Mouse (Mus musculus) embryonic facial prominence, embryonic 13.5 days (tissue): Measurements from ENCODE around the gene Clstn2. TPM values are rescaled to one million over a fixed set of nuclear protein-coding genes. Genes with fewer than 3 reads are reported as not detected.

Experiments used
- ATAC-seq: fragments of 200-750 bp; cut with Nextera tagmentation; 2 replicates; pipeline ENCODE4 v1.8.0; 2017; ENCODE audit warnings: low read depth; ENCODE audit not compliant: insufficient number of reproducible peaks, insufficient read depth, low FRiP score, low TSS enrichment
- H3K27ac ChIP-seq: fragments of 300-500 bp; sonication (generic); 2 replicates; pipeline ENCODE4 v1.5.1; 2015; ENCODE audit warnings: moderate library complexity, mild to moderate bottlenecking, inconsistent platforms
- H3K27me3 ChIP-seq: fragments of 300-500 bp; sonication (generic); 2 replicates; pipeline ENCODE4 v1.6.1; 2015; ENCODE audit warnings: mild to moderate bottlenecking, inconsistent platforms
- H3K36me3 ChIP-seq: fragments of 300-500 bp; sonication (generic); 2 replicates; pipeline ENCODE4 v1.6.1; 2015; ENCODE audit warnings: mild to moderate bottlenecking, inconsistent platforms
- H3K4me1 ChIP-seq: fragments of 300-500 bp; sonication (generic); 2 replicates; pipeline ENCODE4 v1.6.1; 2015; ENCODE audit warnings: inconsistent platforms
- H3K4me2 ChIP-seq: fragments of 300-500 bp; sonication (generic); 2 replicates; pipeline ENCODE4 v1.6.1; 2015; ENCODE audit warnings: moderate library complexity, mild to moderate bottlenecking, inconsistent platforms
- H3K4me3 ChIP-seq: fragments of 300-500 bp; sonication (generic); 2 replicates; pipeline ENCODE4 v1.5.1; 2015; ENCODE audit warnings: mild to moderate bottlenecking, inconsistent platforms
- H3K9ac ChIP-seq: fragments of 300-500 bp; sonication (generic); 2 replicates; pipeline ENCODE4 v1.6.1; 2015; ENCODE audit warnings: mild to moderate bottlenecking, inconsistent platforms
- H3K9me3 ChIP-seq: fragments of 300-500 bp; sonication (generic); 2 replicates; pipeline ENCODE4 v1.6.1; 2016; ENCODE audit warnings: inconsistent platforms
- WGBS: fragments of 180-500 bp; shearing (Covaris S2); methylation state at CpG from one replicate; pipeline ENCODE4 v1.1.7; 2015; ENCODE audit warnings: mixed read lengths; 5-methylcytosine and 5-hydroxymethylcytosine counted together
- polyA plus RNA-seq: library from polyadenylated mRNA; unstranded; fragments of >200 nt; fragmentation: Nextera tagmentation; extraction: Ambion mirVana; gene quantifications from 2 replicates; pipeline ENCODE4 v1.2.1, GENCODE M21; 2015

Clstn2 gene
- polyA plus RNA-seq, 1 experiment from 2014 or later, result 1.8 TPM

DNA sequence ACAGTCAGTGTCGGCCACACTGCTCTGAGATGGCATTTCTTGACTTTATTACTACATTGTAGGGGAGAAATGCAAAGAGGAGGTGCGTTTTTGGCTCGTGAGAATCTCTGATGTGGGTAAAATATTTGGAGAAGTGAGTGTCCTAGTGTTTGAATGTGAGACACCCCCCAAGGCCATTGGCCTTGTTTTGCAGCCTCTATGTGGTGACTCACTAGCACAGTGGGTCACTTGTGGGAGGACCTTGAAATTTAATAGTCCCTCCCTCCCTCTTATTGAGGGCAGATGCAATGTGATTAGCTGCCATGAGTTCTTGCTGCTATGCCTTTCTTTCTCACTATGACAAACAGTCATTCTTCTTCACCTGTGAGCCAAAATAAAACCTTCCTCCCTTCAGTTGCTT is 374.2 kb downstream of the Clstn2 start:
- Histone ChIP-seq H3K9me3 (no peaks in the 10 kb centered on the region; the same call in 1 of the 2 replicates), H3K27ac (no peak overlapping the region), H3K27me3 (no peaks in the 10 kb centered on the region), H3K36me3 (no peaks in the 10 kb centered on the region), H3K9ac (no peak overlapping the region), H3K4me2 (no peak overlapping the region), H3K4me1 (no peaks in the 10 kb centered on the region), H3K4me3 (no peak overlapping the region)
- ATAC-seq, result no peak
- 73% methylated on average over 3 of the region's 3 CpGs for WGBS

DNA sequence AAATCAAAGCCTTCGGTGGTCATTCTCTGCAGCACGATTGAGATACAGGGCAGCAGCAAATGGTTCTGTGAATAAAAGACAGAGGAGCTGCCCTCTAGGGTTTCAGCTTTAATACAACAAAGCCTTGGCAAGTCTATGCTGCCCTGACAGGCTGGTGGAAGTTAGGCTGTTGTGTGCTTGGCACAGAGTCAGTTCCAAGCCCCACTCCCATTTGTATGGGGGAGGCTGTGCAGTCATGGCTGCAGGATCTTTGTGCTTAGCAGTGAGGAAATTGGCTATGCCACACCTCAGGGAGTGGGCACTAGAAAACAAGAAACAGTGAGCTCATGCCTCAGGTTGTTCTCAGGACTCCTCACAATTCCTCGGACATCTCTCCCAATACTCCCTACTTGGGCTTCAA is 384.6 kb downstream of the Clstn2 start:
- 67% methylated on average over 3 of the region's 3 CpGs for WGBS
- no peak for ATAC-seq

DNA sequence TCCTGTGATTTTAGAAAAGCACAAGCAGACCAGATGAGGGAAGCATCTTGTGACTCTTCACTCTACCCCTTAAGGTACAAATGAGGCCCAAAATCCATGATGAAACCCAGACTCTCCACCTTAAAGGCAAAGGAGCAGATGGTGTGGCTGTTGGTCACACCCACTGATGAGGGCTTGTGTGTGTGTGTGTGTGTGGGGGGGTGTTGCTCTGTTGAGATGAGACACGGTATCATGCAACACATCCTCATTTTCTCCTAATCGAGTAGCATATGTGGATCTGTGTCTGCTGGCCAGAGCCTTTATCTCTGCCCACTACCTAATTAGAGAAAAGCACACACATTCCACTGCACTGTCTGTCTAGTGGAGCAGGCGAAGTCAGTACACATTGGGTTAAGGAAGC is 387.2 kb downstream of the Clstn2 start:
- WGBS, result 88% methylated on average over 3 of the region's 3 CpGs
- no peak overlapping the region for H3K27ac ChIP-seq
- no peaks in the 10 kb centered on the region for H3K27me3 ChIP-seq
- H3K4me1 ChIP-seq, result no peaks in the 10 kb centered on the region
- ATAC-seq, result no peak
- H3K9me3 ChIP-seq, result no peaks in the 10 kb centered on the region
- H3K36me3 ChIP-seq, result no peaks in the 10 kb centered on the region
- H3K9ac ChIP-seq, result no peak overlapping the region
- H3K4me3 ChIP-seq, result no peak overlapping the region
- H3K4me2 ChIP-seq, result no peak overlapping the region

More for the DNA sequence above, 384.6 kb downstream of the Clstn2 start:
- no peaks in the 10 kb centered on the region for H3K9me3 ChIP-seq
- no peak overlapping the region for H3K9ac ChIP-seq
- H3K4me2 ChIP-seq, result no peak overlapping the region
- no peaks in the 10 kb centered on the region for H3K4me1 ChIP-seq
- no peaks in the 10 kb centered on the region for H3K36me3 ChIP-seq
- H3K27ac ChIP-seq, result no peak overlapping the region
- H3K4me3 ChIP-seq, result no peak overlapping the region
- no peaks in the 10 kb centered on the region for H3K27me3 ChIP-seq

DNA sequence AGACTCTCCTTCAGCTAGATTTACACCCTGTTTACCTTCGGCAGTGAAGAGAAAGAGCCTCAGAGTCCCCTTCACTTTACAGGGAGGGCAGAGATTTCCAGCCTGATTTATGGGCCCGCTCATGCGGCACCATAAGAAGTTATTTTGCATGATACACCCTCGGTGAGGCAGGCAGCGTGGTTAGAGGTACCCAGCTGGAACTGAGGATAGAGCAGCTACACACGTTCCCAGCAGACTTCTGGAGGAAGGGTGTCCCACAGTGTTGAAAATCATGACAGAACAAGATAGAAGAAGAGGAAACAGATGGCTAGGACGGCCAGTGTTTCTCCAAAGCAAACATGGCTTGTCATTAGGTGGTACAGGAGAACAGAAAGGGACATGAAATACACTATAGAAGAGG is 390.6 kb downstream of the Clstn2 start:
- Histone ChIP-seq H3K4me2 (no peak overlapping the region), H3K9ac (no peak overlapping the region), H3K36me3 (no peaks in the 10 kb centered on the region), H3K9me3 (no peaks in the 10 kb centered on the region), H3K4me3 (no peak overlapping the region), H3K27me3 (no peaks in the 10 kb centered on the region), H3K4me1 (no peaks in the 10 kb centered on the region), H3K27ac (no peak overlapping the region)
- ATAC-seq, result no peak
- WGBS, result 85% methylated on average over 7 of the region's 7 CpGs

DNA sequence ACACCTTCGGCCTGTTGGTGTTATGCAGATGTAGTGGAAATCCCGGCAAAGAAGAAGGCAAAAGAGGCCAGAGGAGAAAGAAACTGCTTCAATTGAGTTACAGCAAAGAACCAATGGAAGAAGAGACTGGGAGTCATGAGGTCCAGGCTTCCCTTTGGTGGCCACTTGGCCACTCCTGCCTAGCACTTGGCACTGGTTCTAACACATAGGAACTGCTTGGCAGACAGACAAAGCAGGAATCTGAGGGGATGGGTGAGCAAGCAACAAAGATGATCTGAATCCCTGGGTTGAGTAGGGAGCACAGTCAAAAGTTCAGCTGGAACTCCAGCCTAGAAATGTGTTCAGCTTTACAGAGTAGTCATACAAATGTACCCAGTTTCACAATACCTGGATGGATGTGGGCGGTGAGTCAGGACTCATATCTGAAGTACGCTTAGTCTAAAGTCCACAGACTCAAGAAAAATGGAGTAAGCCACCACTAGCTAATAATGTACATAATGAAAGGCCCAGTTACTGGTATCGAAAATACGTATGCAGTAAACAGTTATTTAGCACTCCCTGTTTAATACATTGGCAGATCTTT is 392.9 kb downstream of the Clstn2 start:
- Histone ChIP-seq H3K4me3 (no peak overlapping the region), H3K4me2 (no peak overlapping the region), H3K9me3 (no peaks in the 10 kb centered on the region), H3K36me3 (no peaks in the 10 kb centered on the region), H3K9ac (no peak overlapping the region), H3K4me1 (no peaks in the 10 kb centered on the region), H3K27ac (no peak overlapping the region), H3K27me3 (no peaks in the 10 kb centered on the region)
- no peak for ATAC-seq
- WGBS, result 88% methylated on average over 6 of the region's 6 CpGs

DNA sequence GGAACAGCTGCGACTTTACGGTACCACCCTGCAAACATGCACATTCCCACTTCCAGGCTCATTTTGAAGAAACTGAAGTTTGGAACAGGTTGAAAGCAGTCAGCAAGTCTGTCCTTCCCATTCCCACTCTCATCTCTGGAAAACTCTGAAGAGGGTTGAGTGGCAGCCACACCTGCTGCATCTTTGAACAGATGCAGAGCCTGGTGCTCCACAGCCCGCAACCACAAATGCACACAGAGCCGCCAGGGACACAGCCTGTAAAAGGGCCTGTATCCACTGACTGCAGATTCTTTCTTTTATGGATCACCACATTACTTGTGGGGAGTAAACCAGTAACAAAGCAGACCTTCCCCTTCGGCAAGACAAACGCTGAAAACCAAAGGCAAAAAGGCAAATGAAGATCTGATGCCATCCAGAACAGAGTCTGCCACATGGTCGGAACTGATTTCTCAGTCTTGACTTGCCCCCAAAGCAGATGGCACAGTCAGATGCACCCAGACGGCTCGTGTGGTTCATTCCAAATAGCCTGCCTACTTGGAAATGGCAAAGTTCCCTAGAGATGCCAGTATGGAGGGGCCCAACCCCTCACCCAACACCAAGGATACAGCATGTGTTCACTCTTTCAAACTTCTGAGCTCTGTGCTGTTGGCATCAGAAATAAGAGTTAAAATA is 394.2 kb downstream of the Clstn2 start:
- ATAC-seq, result no peak

DNA sequence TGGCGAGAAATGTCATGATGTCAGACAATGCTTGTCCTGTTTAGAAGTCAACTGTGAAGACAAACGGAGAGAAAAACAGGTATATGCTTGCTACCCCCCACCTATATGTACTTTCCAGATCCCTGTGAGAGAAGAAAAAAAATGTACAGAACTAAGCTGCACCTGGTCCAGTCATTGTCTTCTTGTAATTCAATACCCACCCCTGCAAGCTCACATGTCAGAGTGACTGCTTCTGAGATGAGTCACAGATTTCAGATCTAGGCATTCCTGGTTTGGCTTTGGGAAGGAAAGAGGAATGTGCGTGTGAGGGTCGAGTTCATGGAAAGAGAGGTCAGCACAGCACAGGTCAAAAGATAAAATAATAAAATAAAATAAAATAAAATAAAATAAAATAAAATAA is 397.6 kb downstream of the Clstn2 start:
- Histone ChIP-seq H3K4me1 (no peaks in the 10 kb centered on the region), H3K9me3 (no peaks in the 10 kb centered on the region), H3K4me2 (no peak overlapping the region), H3K27me3 (no peaks in the 10 kb centered on the region), H3K27ac (no peak overlapping the region), H3K36me3 (no peaks in the 10 kb centered on the region), H3K9ac (no peak overlapping the region), H3K4me3 (no peak overlapping the region)
- ATAC-seq, result no peak; the same call in 1 of the 2 replicates
- 64% methylated on average over 4 of the region's 4 CpGs for WGBS

More for the DNA sequence above, 394.2 kb downstream of the Clstn2 start:
- H3K4me2 ChIP-seq, result no peak overlapping the region
- H3K9me3 ChIP-seq, result no peaks in the 10 kb centered on the region
- H3K27me3 ChIP-seq, result no peaks in the 10 kb centered on the region
- H3K27ac ChIP-seq, result no peak overlapping the region
- no peaks in the 10 kb centered on the region for H3K36me3 ChIP-seq
- no peak overlapping the region for H3K4me3 ChIP-seq
- H3K4me1 ChIP-seq, result no peaks in the 10 kb centered on the region
- H3K9ac ChIP-seq, result no peak overlapping the region
- 70% methylated on average over 9 of the region's 9 CpGs for WGBS

DNA sequence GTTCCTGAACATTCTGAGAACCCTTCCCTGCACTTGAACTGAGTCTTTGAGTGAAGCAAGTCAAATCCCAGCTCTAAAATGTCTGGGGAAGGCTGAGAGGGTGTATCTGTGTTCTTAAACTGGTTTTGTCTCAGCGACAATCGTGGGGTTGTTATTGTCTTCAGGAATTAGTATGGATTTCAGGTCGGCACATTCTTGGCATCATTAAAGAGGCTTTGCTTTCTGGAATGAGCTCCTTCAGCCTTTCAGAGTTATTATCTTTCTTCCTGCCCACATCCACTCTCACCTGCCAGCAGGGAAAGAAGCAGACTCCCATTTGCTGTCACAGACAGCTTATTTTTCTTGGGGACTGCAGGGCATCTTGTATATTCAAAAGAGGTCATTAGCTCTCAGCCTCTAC is 398.1 kb downstream of the Clstn2 start:
- H3K4me1 ChIP-seq, result no peaks in the 10 kb centered on the region
- ATAC-seq, result no peak
- no peak overlapping the region for H3K4me2 ChIP-seq
- no peaks in the 10 kb centered on the region for H3K36me3 ChIP-seq
- no peak overlapping the region for H3K9ac ChIP-seq
- WGBS, result 62% methylated on average over 3 of the region's 3 CpGs
- no peaks in the 10 kb centered on the region for H3K9me3 ChIP-seq
- no peak overlapping the region for H3K4me3 ChIP-seq
- H3K27me3 ChIP-seq, result no peaks in the 10 kb centered on the region
- no peak overlapping the region for H3K27ac ChIP-seq

DNA sequence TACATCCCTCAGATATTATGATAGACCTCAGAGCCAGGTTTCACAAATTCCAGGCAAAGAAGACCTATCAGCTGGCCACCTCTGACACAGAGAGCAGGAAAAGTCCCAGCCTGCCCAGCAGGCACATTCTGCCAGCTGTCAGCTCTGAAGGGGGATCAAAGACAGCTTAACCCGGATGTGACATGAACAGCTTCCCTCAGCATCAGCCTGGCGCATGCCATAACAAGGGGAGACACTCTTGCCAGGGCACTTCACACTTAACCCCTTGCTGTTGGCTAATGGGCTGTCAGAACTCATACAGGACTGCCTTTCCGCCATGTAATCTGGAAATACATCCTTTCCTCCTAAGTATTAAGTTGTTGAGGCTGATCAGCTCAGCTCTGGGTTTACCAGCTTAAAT is 403.8 kb downstream of the Clstn2 start:
- Histone ChIP-seq H3K4me1 (no peaks in the 10 kb centered on the region), H3K4me2 (no peak overlapping the region), H3K9me3 (no peaks in the 10 kb centered on the region), H3K36me3 (no peaks in the 10 kb centered on the region), H3K4me3 (no peak overlapping the region), H3K27me3 (no peaks in the 10 kb centered on the region), H3K9ac (no peak overlapping the region), H3K27ac (no peak overlapping the region)
- no peak for ATAC-seq
- 39% methylated on average over 3 of the region's 3 CpGs for WGBS

DNA sequence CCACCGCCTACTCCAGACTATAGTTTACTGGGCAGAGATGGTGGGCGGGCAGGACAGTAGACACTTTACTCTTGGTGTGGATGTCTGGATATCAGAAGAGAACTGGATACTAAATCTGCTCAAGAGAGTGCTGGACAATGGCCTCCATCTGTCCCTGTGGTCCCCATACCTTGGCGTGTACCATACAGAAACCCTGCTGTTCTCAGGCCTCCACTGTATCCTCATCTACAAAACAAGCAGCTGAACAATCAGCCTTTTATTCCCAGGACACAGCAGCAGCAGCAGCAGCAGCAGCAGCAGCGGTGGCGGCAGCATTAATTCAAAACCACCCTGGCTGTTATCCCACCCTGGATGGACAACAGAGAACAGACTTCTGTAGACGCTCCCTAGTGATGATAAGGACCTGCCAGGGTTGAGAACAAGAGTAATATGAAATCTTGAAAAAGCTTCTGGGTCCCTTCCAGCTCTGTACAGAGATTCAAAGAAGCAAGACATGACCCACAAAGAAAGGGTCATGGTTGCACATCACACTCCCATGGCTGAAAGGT is 404.5 kb downstream of the Clstn2 start:
- H3K4me2 ChIP-seq, result no peak overlapping the region
- H3K4me3 ChIP-seq, result no peak overlapping the region
- H3K9ac ChIP-seq, result no peak overlapping the region
- H3K4me1 ChIP-seq, result no peaks in the 10 kb centered on the region
- no peaks in the 10 kb centered on the region for H3K27me3 ChIP-seq
- WGBS, result 52% methylated on average over 6 of the region's 6 CpGs
- no peaks in the 10 kb centered on the region for H3K36me3 ChIP-seq
- no peaks in the 10 kb centered on the region for H3K9me3 ChIP-seq
- no peak overlapping the region for H3K27ac ChIP-seq
- ATAC-seq, result no peak

DNA sequence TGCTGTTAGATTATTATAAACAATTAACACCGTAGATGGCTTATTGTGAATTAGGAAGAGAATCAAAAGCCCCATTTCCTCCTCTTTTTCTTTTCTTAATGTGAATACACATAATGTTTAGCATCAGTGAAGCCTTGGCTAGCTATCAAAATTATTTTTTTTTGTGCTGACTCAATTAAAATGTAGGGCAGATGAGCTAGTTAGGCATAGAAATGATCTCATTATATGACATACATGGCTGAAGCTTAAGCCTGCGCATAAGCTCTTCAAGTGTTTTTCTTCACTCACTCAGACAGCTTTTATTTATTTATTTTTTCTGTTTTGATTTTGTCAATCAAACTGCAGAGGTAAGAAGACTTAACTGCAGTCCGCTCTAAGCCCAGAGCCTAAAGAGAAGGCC is 405.1 kb downstream of the Clstn2 start:
- H3K36me3 ChIP-seq, result no peaks in the 10 kb centered on the region
- H3K4me2 ChIP-seq, result no peak overlapping the region
- 87% methylated on average over 3 of the region's 3 CpGs for WGBS
- no peak overlapping the region for H3K27ac ChIP-seq
- ATAC-seq, result no peak
- H3K27me3 ChIP-seq, result no peaks in the 10 kb centered on the region
- H3K9me3 ChIP-seq, result no peaks in the 10 kb centered on the region
- no peak overlapping the region for H3K9ac ChIP-seq
- no peak overlapping the region for H3K4me3 ChIP-seq
- no peaks in the 10 kb centered on the region for H3K4me1 ChIP-seq

DNA sequence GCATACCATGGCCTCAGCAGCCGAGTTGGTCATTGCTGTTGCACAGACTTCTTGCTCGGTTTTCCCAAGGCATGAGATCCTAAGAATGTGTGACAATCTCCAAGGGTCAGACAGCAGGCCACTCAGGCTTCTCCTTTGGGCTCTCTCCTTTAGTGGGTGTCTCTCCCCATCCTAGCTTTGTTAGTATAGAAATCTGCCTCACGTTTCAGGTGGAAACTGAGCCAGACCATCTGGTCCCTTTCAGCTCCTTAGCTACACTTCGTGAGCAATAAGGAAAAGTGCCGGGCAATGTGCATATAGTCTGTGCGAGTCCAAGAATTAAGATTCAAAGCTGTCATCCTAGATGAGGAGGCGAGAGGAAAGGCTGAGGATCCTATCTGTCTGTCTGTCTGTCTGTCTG is 422.4 kb downstream of the Clstn2 start:
- no peak overlapping the region for H3K4me2 ChIP-seq
- H3K4me1 ChIP-seq, result no peaks in the 10 kb centered on the region
- H3K36me3 ChIP-seq, result no peaks in the 10 kb centered on the region
- no peak overlapping the region for H3K4me3 ChIP-seq
- 72% methylated on average over 7 of the region's 7 CpGs for WGBS
- no peaks in the 10 kb centered on the region for H3K9me3 ChIP-seq
- ATAC-seq, result no peak
- no peaks in the 10 kb centered on the region for H3K27me3 ChIP-seq
- H3K9ac ChIP-seq, result no peak overlapping the region
- H3K27ac ChIP-seq, result no peak overlapping the region
